Mouse (Mus musculus) liver, postnatal 0 days (tissue): ENCODE measurements at regions not wholly inside any gene's neighbourhood (a gene's known extent, or its start where the extent isn't known, plus 50 kb on each side); places are given as distances from the start of the nearest gene placed in this dataset.

Experiments used
- CTCF ChIP-seq: sonication (generic); IDR thresholded peaks from 2 replicates; pipeline ENCODE4 v1.5.1; 2016; ENCODE audit warnings: antibody characterized with exemption, low read depth
- EP300 ChIP-seq: IDR thresholded peaks from 2 replicates; pipeline ENCODE4 v1.6.1; 2016; ENCODE audit warnings: antibody characterized with exemption, low read depth, mild to moderate bottlenecking

DNA sequence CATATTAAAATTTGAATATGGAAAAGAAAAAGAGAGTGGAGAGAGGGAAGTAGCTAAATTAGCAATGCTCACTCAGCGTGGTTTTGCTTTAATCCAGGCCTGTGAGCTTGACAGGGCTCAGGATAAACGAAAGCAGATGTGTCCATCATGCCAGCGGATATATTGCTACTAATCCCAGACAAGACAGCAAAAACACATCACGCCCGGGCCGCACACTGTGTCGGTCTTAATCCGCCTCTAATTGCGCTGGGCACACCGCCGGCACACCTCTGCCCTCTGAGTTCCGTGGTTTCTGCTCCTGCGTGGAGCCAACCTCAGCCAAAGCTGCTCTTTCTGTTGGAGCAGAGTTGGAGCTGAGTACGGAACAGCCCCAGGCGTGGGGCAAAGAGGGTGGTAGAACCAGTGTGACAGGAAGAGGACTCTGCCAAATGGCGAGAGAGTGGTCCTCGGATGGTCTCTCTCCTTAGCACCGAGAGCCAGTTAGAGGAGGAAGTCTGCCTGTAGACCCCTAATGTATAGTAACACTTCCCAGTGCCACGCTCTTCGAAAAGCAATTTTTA, 169.2 kb downstream of the Gm4791 start:
- TF ChIP-seq EP300, result no peak
- no peak for TF ChIP-seq CTCF
